16 mouse cellular contexts compared by ENCODE assay signal in the genomic region with DNA sequence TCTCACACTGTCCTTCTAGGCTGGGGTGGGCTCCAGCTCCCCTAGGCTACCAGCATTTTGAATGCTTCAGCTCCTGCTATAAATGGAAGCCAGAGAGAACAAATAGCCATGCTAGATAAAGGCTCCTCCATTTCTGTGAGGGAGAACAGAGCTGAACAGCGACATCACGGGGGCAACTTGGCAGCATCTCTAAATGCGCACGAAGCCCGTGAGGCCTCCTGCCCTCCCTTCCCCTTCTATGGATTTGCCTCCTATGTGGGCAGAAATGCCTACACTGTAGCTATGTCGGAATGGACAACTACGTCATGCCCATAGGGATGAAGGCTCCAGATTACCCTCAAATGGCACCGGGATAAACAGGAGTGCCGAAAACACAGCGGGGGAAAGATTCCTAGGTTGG.
DNase-seq lines count a peak whose midpoint lies in the region; ATAC-seq lines count a peak whose summit lies in the region.
"Had no signal": no experiment of that assay in that cellular context is flagged by ENCODE, and none has a peak within 500 bp of the region (broad histone marks: within the 10 kb centered on the region; RNA-seq: fewer than 3 reads in every experiment).

No protein-coding gene starts in this region.

- DNase-seq in heart, adult 11 months = peak; percentile 94
- DNase-seq in heart, adult 8-10 months (ENCODE audit: low spot score) = no peak
- no peak for DNase-seq in midbrain, embryonic 10.5 days (ENCODE audit: low spot score)
- peak; percentile 62 to 72 for DNase-seq in left cerebral cortex, postnatal 14 days (ENCODE audit: low spot score in 2 of 2)
- peak; percentile 70 for DNase-seq in telencephalon, adult 2 months (ENCODE audit: low read depth, low spot score)
- DNase-seq in lung, postnatal 10 days = no peak
- DNase-seq: B cell, adult 2 months; cerebellum, adult 8-10 months; layer of hippocampus, adult 9-11 months; lung, embryonic 14.5 days; thymus, adult 2 months had no signal

- WGBS in midbrain, embryonic 13.5 days = 90% methylated on average over 10 of the region's 10 CpGs
- WGBS in midbrain, embryonic 10.5 days = 96% methylated on average over 10 of the region's 10 CpGs
- 93% methylated on average over 10 of the region's 10 CpGs for WGBS in intestine, embryonic 16.5 days

- H3K36me3 ChIP-seq in midbrain, embryonic 13.5 days = peaks cover 91% of the 10 kb centered on the region
- peaks cover 97% of the 10 kb centered on the region for H3K36me3 ChIP-seq in midbrain, embryonic 10.5 days
- H3K36me3 ChIP-seq in intestine, embryonic 16.5 days (ENCODE audit: control insufficient read depth, insufficient read depth, low read length) = peaks cover 30% of the 10 kb centered on the region

- ATAC-seq in midbrain, embryonic 13.5 days = no peak
- no peak for ATAC-seq in intestine, embryonic 16.5 days

- 0 out of 2 replicates have a peak overlapping the region, but pooled peaks have one; percentile 19 for H3K9ac ChIP-seq in midbrain, embryonic 13.5 days (replicated peaks)
- no peak overlapping the region for H3K9ac ChIP-seq in intestine, embryonic 16.5 days (ENCODE audit: low read depth, low read length)
- H3K9ac ChIP-seq: kidney, embryonic 15.5 days; limb, embryonic 15.5 days; lung, embryonic 14.5 days had no signal

- no peak overlapping the region for H3K4me2 ChIP-seq in midbrain, embryonic 13.5 days (replicated peaks)
- H3K4me2 ChIP-seq in intestine, embryonic 16.5 days (ENCODE audit: low read depth, low read length) = no peak overlapping the region
- H3K4me2 ChIP-seq: kidney, embryonic 15.5 days; limb, embryonic 15.5 days; lung, embryonic 14.5 days had no signal

- no peaks in the 10 kb centered on the region for H3K27me3 ChIP-seq in midbrain, embryonic 13.5 days
- H3K27me3 ChIP-seq in midbrain, embryonic 10.5 days (ENCODE audit: low read depth, poor library complexity, severe bottlenecking) = no peaks in the 10 kb centered on the region
- no peaks in the 10 kb centered on the region for H3K27me3 ChIP-seq in intestine, embryonic 16.5 days (replicated peaks; ENCODE audit: control insufficient read depth, insufficient read depth, low read length)
- H3K27me3 ChIP-seq: kidney, embryonic 15.5 days; limb, embryonic 15.5 days; megakaryocyte, embryonic 14.5 days had no signal

- intact Hi-C loops in left cerebral cortex, postnatal 14 days (cut with DNase I) = no loop called here

- no peak overlapping the region for H3K4me3 ChIP-seq in midbrain, embryonic 13.5 days (replicated peaks)
- no peak overlapping the region for H3K4me3 ChIP-seq in midbrain, embryonic 10.5 days
- H3K4me3 ChIP-seq in intestine, embryonic 16.5 days (ENCODE audit: low read length) = no peak overlapping the region
- H3K4me3 ChIP-seq: kidney, embryonic 15.5 days; limb, embryonic 15.5 days; megakaryocyte, embryonic 14.5 days had no signal

- H3K4me1 ChIP-seq in midbrain, embryonic 13.5 days (replicated peaks) = peaks cover 17% of the 10 kb centered on the region
- peaks cover 4% of the 10 kb centered on the region; the same call in 1 of the 2 replicates for H3K4me1 ChIP-seq in midbrain, embryonic 10.5 days
- no peaks in the 10 kb centered on the region for H3K4me1 ChIP-seq in intestine, embryonic 16.5 days (ENCODE audit: control insufficient read depth, insufficient read depth, low read length)

- H3K27ac ChIP-seq in midbrain, embryonic 13.5 days = peak overlapping the region; percentile 25; the same call in 1 of the 2 replicates
- no peak overlapping the region for H3K27ac ChIP-seq in midbrain, embryonic 10.5 days (replicated peaks)
- no peak overlapping the region for H3K27ac ChIP-seq in intestine, embryonic 16.5 days (ENCODE audit: low read length)
- H3K27ac ChIP-seq: kidney, embryonic 15.5 days; limb, embryonic 15.5 days had no signal

- no peaks in the 10 kb centered on the region for H3K9me3 ChIP-seq in midbrain, embryonic 13.5 days
- H3K9me3 ChIP-seq in midbrain, embryonic 10.5 days (replicated peaks) = no peaks in the 10 kb centered on the region
- no peaks in the 10 kb centered on the region for H3K9me3 ChIP-seq in intestine, embryonic 16.5 days (ENCODE audit: control insufficient read depth, low read length)
- H3K9me3 ChIP-seq: kidney, embryonic 15.5 days; limb, embryonic 15.5 days; megakaryocyte, embryonic 14.5 days had no signal

Comparison
In these comparisons a context has a peak if more than half of its experiments do, and no peak if none do; other contexts are left out.
1. DNase-seq: peak in heart, adult 11 months (single experiment), left cerebral cortex, postnatal 14 days (2 of 2) and telencephalon, adult 2 months (single experiment); none in heart, adult 8-10 months (single experiment), midbrain, embryonic 10.5 days (single experiment) and lung, postnatal 10 days (single experiment).